Mouse (Mus musculus): ENCODE measurements around the gene Spc25. TPM values are rescaled to one million over a fixed set of nuclear protein-coding genes. Genes with fewer than 3 reads are reported as not detected.

The Spc25 gene
- total and polyA plus RNA-seq, 2 experiments: 0.81 to 3.5 TPM

DNA sequence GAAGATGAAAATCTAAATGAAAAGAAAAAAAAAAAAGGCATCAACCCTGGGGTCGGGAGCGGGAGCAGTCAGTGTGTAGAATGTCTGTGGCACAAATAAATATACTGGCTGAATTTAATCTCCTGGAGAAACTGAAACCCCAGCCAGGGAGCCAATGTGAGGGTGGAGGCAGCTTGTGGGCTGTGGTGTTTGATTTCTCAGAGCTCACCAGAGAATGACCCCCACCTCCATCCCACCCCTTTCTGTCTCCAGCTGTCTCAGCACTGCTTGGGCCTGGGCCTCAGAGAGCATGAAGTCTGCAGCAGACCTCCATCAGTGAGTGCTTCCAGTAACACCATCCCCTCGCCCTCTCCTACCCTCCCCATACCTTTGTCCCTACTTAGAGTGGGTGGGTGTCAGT lies 50.1 kb downstream of the Spc25 start:
- peaks cover 25% of the 10 kb centered on the region for H3K36me3 ChIP-seq (ENCODE audit: control insufficient read depth, insufficient read depth, low read length)
- no peak overlapping the region for H3K27ac ChIP-seq (replicated peaks; ENCODE audit: insufficient read depth, low read depth, low read length)
- H3K4me3 ChIP-seq (ENCODE audit: insufficient read depth, low read depth, low read length): no peak overlapping the region
- 85% methylated on average over 3 of the region's 3 CpGs for WGBS
- H3K79me2 ChIP-seq (ENCODE audit: control insufficient read depth, insufficient read depth, low read length): no peaks in the 10 kb centered on the region
- peaks cover 3% of the 10 kb centered on the region; the same call in 1 of the 2 replicates for H3K4me1 ChIP-seq (ENCODE audit: control insufficient read depth, insufficient read depth, low read length)
- no peak overlapping the region for H3K9ac ChIP-seq (ENCODE audit: low read depth, low read length)
- no peak for DNase-seq (ENCODE audit: extremely low read depth, low read depth, low spot score)
- TF ChIP-seq CTCF (IDR thresholded peaks at IDR 0.05; ENCODE audit: low read depth, low read length) (no peak), POLR2A (IDR thresholded peaks at IDR 0.05; ENCODE audit: extremely low read depth, insufficient read depth, low read length) (no peak)
- H3K27me3 ChIP-seq (ENCODE audit: control insufficient read depth, insufficient read depth, low read length): no peaks in the 10 kb centered on the region

DNA sequence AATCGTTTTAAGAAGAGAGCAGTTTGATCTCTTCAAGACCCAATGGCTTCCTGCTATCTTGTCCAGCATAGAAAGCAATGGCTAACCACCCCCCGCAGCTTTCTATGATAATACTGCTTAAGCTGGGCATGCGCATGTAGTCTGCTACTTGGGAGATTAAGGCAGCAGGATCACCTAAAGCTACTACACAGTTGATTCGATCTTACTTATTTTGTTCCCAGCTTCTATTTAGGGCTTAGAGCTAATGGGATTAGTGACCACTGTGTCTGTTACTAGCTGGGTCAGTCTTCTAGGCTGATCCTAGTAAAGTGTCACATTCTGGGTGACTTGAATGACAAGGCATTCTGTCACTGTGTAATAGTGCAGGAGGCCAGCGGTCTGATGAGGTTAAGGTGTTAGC lies 55.2 kb downstream of the Spc25 start:
- Histone ChIP-seq H3K79me2 (ENCODE audit: control insufficient read depth, insufficient read depth, low read length) (no peaks in the 10 kb centered on the region; the same call in 1 of the 2 replicates), H3K36me3 (ENCODE audit: control insufficient read depth, insufficient read depth, low read length) (peaks cover 27% of the 10 kb centered on the region), H3K4me3 (ENCODE audit: insufficient read depth, low read depth, low read length) (no peak overlapping the region), H3K27me3 (ENCODE audit: control insufficient read depth, insufficient read depth, low read length) (no peaks in the 10 kb centered on the region), H3K27ac (replicated peaks; ENCODE audit: insufficient read depth, low read depth, low read length) (no peak overlapping the region), H3K4me1 (ENCODE audit: control insufficient read depth, insufficient read depth, low read length) (peaks cover 3% of the 10 kb centered on the region), H3K9ac (ENCODE audit: low read depth, low read length) (no peak overlapping the region)
- 88% methylated on average over 5 of the region's 5 CpGs for WGBS
- DNase-seq (ENCODE audit: extremely low read depth, low read depth, low spot score): no peak
- TF ChIP-seq POLR2A (IDR thresholded peaks at IDR 0.05; ENCODE audit: extremely low read depth, insufficient read depth, low read length) (no peak), CTCF (IDR thresholded peaks at IDR 0.05; ENCODE audit: low read depth, low read length) (no peak)

DNA sequence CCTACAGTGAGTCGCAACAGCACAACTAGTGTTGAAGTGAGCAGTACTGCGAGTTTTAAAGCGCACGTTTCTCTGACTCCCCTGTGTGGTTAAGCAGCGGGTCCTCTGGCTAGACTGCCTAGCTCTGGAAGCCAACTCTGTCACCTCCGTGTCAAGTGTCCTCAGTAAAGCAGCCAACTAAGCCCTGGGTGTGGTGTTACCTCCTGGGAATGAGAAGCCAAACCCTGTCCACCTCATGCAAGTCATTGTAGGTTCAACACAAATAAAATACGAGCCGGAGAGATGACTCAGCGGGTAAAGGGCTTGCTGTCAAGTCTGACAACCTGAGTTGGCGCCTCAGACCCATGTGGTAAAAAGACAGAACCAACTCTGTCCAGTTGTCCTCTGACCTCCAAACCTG lies 56.8 kb downstream of the Spc25 start:
- WGBS: 72% methylated on average over 10 of the region's 10 CpGs
- no peak for DNase-seq (ENCODE audit: extremely low read depth, low read depth, low spot score)
- no peaks in the 10 kb centered on the region for H3K27me3 ChIP-seq (ENCODE audit: control insufficient read depth, insufficient read depth, low read length)
- TF ChIP-seq POLR2A (IDR thresholded peaks at IDR 0.05; ENCODE audit: extremely low read depth, insufficient read depth, low read length): no peak
- TF ChIP-seq CTCF (IDR thresholded peaks at IDR 0.05; ENCODE audit: low read depth, low read length): no peak
- no peaks in the 10 kb centered on the region; the same call in 1 of the 2 replicates for H3K79me2 ChIP-seq (ENCODE audit: control insufficient read depth, insufficient read depth, low read length)
- no peak overlapping the region for H3K27ac ChIP-seq (replicated peaks; ENCODE audit: insufficient read depth, low read depth, low read length)
- H3K36me3 ChIP-seq (ENCODE audit: control insufficient read depth, insufficient read depth, low read length): peaks cover 33% of the 10 kb centered on the region
- H3K4me3 ChIP-seq (ENCODE audit: insufficient read depth, low read depth, low read length): no peak overlapping the region
- H3K4me1 ChIP-seq (ENCODE audit: control insufficient read depth, insufficient read depth, low read length): peaks cover 6% of the 10 kb centered on the region
- H3K9ac ChIP-seq (ENCODE audit: low read depth, low read length): no peak overlapping the region

DNA sequence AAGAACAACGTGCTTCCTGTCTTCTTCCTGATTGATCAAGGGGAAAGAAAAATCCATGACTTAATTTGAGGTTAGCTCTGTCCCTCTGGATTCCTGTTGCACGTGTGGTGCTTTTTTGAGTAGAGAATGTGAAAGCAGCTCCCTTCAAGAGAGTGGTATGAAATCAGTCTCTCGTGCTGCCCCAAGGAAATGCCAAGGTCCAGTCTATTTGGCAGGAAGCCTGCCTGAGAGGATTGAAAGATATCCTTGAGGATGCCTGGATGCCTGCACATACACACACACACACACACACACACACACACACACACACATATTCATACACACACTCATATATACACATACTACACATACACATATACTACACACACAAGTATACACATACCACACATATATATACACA lies 57.3 kb downstream of the Spc25 start:
- H3K27me3 ChIP-seq (ENCODE audit: control insufficient read depth, insufficient read depth, low read length): no peaks in the 10 kb centered on the region
- no peaks in the 10 kb centered on the region; the same call in 1 of the 2 replicates for H3K79me2 ChIP-seq (ENCODE audit: control insufficient read depth, insufficient read depth, low read length)
- H3K9ac ChIP-seq (ENCODE audit: low read depth, low read length): no peak overlapping the region
- WGBS: 75% methylated on average over 3 of the region's 3 CpGs
- H3K27ac ChIP-seq (replicated peaks; ENCODE audit: insufficient read depth, low read depth, low read length): no peak overlapping the region
- peaks cover 6% of the 10 kb centered on the region for H3K4me1 ChIP-seq (ENCODE audit: control insufficient read depth, insufficient read depth, low read length)
- H3K4me3 ChIP-seq (ENCODE audit: insufficient read depth, low read depth, low read length): no peak overlapping the region
- DNase-seq (ENCODE audit: extremely low read depth, low read depth, low spot score): no peak
- no peak for TF ChIP-seq CTCF (IDR thresholded peaks at IDR 0.05; ENCODE audit: low read depth, low read length)
- TF ChIP-seq POLR2A (IDR thresholded peaks at IDR 0.05; ENCODE audit: extremely low read depth, insufficient read depth, low read length): no peak
- peaks cover 30% of the 10 kb centered on the region for H3K36me3 ChIP-seq (ENCODE audit: control insufficient read depth, insufficient read depth, low read length)

Other genes with a start within 250 kb of the Spc25 start
- gene Nostrin, start 70.4 kb downstream of the Spc25 start, total RNA-seq (2014; rRNA removed): 19.8 and 38.1 TPM in 2 replicates
- gene Nostrin, start 70.4 kb downstream of the Spc25 start, polyA plus RNA-seq (2012; rRNA removed): 2.4 and 3.2 TPM in 2 replicates
- not detected in 2 replicates for gene G6pc2, start 4.9 kb upstream of the Spc25 start, total RNA-seq (2014; rRNA removed)
- not detected in 2 replicates for gene G6pc2, start 4.9 kb upstream of the Spc25 start, polyA plus RNA-seq (2012; rRNA removed)
- gene Abcb11, start 136.4 kb upstream of the Spc25 start, total RNA-seq (2014; rRNA removed): 597 and 649 TPM in 2 replicates
- 209 and 226 TPM in 2 replicates for gene Abcb11, start 136.4 kb upstream of the Spc25 start, polyA plus RNA-seq (2012; rRNA removed)
- 0.65 and 1.3 TPM in 2 replicates for gene Dhrs9, start 174.3 kb upstream of the Spc25 start, total RNA-seq (2014; rRNA removed)
- gene Dhrs9, start 174.3 kb upstream of the Spc25 start, polyA plus RNA-seq (2012; rRNA removed): 0.98 and 1.5 TPM in 2 replicates